Mouse (Mus musculus) CD4-positive, CD25-positive, alpha-beta regulatory T cell (primary cell): ENCODE measurements around the gene Gm20896. TPM values are rescaled to one million over a fixed set of nuclear protein-coding genes. Genes with fewer than 3 reads are reported as not detected.

ENCODE experiments used
- polyA plus RNA-seq: library from polyadenylated mRNA; unstranded; fragments of 100-300 nt; shearing (Covaris generic); gene quantifications from one replicate; pipeline ENCODE4 v1.2.1, GENCODE M21; 2017

Gm20896 gene
- polyA plus RNA-seq, result not detected

DNA sequence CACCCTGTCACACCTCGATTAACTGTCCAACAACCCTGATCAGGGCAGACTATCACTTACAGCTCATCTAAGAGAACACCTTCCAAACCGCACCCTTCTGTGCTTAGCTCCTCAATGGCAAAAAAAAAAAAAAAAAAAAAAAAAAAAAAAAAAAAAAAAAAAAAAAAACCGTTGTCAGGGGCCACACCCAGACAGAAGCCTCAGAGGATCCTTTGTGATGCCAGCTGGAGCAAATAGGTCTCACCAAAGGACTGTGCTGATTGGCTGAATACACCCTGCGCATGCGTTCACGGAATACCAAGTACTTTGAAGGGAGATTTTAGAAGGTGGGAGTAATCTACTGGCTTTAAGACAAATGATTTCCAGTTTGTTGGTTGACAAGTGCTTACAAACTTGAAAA is at the start of gene Gm20896:
TSS of gene Gm20896 (minus strand) at position 101 of the 400 bp plus-strand sequence.

